Mouse (Mus musculus) thymus, adult 18-20 months (tissue): ENCODE measurements around the gene Ank.
"Not testable (repeated sequence)": the region's sequence is repeated elsewhere in the genome, so short reads cannot be mapped to it uniquely, and the experiment has no call there.

Experiments
- DNase-seq, 2 experiments: peaks; one replicate each; pipeline ENCODE4 v3.0.0; 2022; ENCODE audit warnings: mixed read lengths in 2 of 2

Ank gene

DNA sequence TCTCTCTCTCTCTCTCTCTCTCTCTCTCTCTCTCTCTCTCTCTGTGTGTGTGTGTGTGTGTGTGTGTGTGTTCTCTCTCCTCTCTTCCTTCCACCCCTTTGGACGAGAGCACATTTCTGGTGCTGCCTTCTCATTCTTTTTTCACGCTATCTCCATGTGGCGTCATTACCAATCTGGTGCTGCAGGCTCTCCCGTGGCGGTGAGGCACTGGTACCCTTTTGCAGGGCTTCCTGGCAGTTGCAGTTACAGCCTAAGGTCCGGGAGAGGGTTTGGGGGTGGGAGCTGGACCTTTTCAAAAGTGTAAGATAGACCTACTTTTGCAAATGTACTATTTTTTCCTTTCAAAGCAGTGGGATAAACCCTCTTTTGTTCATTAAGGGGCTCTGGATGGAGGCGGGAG lies 1.2 kb downstream of the Ank start:
- no peak for DNase-seq

GRCm38 (mm10) chr15:27468822-27469488 lies 2.5 kb downstream of the Ank start:
- DNase-seq, result no peak

- not testable (repeated sequence) for DNase-seq
Measured at GRCm38 (mm10) chr15:27470346-27470745, 3.9 kb downstream of the Ank start.

DNA sequence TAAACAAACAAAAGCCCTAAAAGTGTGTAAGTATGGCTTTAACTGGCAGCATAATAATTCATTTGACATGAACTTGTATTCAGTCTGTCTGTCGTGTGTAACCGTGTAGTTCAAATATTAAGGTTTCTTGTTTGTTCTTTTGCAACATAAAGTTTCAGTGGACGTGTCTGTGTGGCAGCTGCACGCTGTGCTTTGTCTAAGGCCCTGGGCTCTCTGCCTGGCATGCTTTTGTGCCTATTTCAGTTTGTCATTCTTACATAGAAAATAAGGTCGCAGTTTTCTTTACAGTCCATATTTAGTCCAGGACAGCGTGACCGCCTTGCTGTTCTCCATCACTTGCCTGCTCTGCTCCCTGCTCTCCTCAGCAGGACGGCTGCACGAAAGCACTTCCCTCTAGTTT lies 5.8 kb downstream of the Ank start:
- no peak for DNase-seq

DNA sequence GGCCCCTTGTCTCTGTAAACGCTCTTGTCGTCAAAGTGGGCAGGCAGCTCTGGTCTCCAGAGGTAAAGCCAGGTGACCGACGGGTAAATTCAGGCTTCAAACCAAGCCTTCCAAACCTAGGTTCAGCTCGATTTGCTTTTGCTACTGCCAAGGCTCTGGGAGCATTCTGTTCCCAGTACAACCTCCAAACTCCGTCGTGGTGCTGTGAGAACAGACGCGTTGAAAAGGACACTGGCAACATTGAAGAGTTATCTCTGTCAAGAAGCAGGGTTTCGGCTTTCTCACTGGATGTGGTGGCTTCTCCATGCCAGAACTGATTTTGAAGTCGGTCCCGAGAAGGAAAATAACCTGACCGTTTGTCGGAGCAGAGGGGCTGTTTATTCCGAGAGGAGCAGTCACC lies 9.5 kb downstream of the Ank start:
- DNase-seq, result no peak

DNA sequence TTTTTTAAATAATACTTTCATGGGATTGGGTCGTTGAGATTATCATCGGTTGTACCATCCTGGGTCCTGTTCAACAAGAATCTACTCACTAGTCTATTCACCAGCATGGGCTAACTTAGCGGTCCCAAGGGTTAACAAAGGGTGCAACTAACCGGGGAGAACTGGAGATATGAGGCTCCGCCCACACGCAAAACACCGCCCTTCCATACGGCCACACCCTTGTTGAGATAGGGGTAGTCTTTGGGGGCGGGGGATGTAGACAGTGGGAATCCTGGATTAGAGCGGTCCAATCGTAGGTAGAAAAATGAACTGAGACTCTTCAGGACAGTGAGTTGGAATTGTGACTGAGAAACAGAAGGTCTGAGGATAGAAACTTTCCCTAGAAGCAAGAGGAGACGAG lies 10.2 kb downstream of the Ank start:
- DNase-seq, result no peak

DNA sequence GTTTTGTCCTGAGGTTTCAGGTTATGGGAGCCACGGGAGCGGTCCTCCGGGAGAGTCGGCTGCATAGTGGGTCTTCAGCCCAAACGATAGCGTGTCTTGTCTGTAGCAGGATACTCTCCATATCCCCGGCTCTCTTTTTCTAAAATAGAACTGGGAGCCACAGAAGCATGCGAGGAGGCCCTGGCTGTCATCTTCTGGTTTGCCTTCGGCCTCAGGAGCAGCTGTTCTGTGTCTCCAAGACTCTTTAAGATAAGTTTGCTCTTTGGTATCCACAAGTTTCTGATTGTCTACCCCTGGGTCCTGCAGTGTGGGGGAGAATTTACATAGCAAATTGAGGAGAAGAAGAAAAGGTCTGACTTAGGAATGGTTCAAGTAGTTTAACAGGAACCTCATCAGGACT lies 10.7 kb downstream of the Ank start:
- no peak for DNase-seq

DNA sequence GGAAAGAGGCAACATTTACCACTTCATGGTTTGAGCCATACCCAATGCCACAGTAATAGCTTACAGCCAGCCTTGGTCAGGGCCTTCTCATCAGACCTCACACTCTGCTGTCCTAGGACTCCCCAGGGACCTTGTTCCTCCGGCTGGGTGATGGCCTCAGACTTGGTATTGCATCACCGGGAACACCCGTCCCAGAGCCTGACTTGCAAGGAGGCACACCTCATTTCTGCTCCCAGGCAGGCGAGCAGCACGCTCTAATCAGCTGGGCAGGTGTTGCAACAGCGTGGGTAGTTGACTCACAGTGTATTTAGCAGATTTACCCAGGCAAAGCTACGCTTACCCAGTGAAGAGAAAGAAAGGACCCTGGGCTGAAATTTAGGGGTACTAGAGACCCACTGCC lies 11.2 kb downstream of the Ank start:
- no peak for DNase-seq

GRCm38 (mm10) chr15:27480333-27481015 lies 14.0 kb downstream of the Ank start:
- no peak for DNase-seq

DNA sequence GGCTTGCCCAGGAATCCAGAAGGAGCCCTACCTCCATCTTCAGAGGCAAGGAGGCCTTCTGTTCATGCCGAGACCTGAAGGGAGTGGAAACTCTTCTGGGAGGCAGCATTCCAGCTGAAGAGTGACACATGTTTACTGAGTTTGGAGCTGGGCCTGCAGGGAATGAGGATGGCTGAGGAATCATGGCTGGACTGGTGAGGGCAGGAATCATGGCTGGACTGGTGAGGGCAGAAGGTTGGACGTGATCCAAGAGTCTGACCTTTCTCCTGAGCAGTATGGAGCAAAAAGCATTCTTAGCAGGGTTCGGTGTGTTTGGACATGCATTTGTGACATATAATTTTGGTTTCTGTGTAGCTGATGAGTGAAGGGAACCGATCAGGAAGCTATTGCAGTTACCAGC lies 15.5 kb downstream of the Ank start:
- no peak for DNase-seq

- DNase-seq, result no peak
Measured at GRCm38 (mm10) chr15:27483183-27483582, 16.7 kb downstream of the Ank start.

DNA sequence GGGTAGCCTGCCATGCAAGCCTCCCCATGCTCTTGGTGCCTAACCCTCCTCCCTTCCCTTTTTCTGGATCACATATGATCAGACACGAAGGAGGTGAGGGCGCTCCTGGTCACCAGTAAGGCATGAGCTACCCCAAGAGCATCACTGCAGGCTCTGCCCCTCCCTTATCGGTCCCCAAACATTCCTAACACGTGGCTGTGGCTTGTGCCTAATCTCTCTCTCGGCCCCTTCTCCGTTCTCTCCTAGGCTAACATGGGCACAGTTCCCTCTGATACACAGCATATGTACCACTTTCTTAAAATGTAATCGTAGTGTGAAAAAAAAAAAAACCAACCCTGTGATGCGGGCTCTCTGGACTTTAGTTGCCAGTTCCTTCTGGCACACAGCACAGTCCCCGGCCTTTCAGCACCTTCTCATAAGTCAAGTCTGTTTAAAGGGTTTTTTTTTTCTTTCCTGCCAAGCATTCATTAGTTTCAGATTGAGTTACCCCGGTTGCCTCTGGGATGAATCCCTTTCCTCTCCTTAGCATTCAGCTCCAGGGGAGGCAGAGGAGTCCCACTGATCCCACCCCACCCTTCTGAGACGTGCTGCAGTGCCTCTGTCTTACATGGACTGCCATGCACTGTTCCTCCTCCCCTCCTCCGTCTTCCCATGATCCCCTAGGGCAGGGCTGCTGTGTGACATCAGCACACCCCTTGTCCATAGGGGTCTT lies 19.2 kb downstream of the Ank start:
- no peak for DNase-seq

- no peak for DNase-seq
Measured at GRCm38 (mm10) chr15:27486279-27486618, 19.8 kb downstream of the Ank start.

GRCm38 (mm10) chr15:27487059-27487458 lies 20.6 kb downstream of the Ank start:
- DNase-seq, result no peak

DNA sequence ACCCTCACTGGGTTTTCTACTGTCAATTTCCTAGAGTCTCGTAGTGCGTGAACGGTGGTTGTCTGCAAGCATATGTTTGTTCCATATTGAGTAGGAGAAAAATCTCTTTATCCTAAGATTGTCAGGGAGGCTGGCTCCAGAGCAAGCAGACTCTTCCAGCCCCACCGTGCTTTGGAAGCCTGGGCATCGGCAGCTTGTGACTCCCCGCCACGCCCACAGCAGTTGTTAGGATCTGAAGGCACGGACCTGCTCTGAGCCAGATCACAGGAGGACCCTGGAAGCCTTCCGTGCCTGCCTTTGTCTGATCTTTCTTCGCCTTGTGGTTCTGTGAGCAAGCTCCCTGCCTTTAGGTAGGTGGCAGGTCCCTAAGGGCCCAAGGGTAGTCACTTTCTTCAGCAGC lies 21.6 kb downstream of the Ank start:
- no peak for DNase-seq

DNA sequence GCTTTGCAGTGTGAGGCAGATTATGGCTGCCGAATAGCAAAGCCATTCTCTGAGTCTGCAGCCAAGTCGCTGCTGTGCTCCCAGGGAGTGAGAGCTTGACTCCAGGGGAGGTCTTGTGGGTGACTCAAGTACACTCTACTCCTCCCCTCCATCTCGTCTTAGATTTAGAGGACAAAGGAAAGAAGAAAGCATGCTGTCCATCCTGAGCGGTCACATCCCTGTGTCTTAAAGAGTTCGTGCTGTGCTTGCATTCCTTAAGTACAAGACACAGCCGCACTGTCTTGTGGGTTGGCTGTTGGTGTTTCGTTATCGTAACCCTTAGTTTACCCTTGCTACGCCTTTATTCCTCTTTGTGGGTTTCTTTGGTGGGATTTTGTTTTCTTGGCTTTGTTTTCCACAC lies 24.2 kb downstream of the Ank start:
- DNase-seq, result no peak

- DNase-seq, result no peak
Measured at GRCm38 (mm10) chr15:27491425-27492070, 25.1 kb downstream of the Ank start.

DNA sequence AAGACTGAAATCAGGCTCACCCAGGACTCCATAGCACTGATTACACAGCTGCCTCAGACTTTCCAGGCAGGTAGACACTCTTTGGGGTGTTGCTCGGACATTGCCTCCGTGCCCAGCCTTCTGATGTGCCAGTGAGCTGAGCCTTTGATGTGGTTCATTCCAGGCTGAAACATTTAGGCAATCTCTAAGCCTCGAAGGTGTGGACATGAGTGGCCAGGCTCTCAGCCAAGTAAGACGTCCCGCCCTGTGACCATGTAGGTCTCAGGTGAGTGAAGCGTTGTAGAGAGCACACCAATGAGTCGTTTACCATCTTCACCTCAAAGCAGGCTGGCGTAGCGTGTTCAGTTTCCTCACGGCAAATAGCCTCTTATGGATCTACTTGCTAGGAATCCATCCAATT lies 25.7 kb downstream of the Ank start:
- DNase-seq, result no peak

DNA sequence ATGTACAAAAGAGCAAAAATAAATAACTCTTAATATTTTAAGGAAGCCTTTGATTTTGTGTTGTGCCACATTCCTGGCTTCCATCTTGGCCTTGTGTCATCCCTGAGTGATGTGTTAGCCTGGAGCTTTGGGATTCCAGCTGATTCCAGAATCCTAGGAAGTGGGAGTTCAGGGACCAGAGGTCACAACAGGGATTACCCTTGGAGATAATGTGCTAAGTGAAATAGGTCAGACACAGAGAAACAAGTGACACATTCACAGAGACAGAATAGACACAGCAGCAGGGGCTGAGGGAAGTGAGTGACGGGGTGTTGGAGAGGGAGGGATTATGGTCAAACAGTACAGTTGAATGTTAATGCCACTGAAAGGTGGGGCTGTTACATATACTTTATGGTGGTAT lies 26.3 kb downstream of the Ank start:
- no peak for DNase-seq

- no peak for DNase-seq
Measured at GRCm38 (mm10) chr15:27493516-27493915, 27.0 kb downstream of the Ank start.

DNA sequence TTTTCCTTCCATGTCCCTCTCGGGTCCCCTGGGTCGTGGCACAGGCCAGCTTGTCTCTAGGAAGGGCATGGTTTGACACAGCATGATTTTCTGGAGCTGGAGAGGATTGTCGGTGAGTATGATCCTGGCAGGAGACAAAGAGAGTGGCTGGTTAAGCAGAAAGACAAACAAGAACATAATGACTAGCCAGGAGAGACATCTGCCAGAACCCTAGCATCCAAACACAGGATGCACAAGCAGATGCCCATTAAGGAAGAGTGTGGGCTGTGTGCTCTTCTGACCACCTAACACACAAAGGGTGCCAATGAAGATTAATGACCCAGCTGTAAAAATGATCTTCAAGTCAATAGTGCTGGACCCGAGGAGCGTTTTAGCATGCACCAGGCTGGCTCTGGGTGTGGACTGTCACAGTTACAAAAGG lies 29.5 kb downstream of the Ank start:
- no peak for DNase-seq

DNA sequence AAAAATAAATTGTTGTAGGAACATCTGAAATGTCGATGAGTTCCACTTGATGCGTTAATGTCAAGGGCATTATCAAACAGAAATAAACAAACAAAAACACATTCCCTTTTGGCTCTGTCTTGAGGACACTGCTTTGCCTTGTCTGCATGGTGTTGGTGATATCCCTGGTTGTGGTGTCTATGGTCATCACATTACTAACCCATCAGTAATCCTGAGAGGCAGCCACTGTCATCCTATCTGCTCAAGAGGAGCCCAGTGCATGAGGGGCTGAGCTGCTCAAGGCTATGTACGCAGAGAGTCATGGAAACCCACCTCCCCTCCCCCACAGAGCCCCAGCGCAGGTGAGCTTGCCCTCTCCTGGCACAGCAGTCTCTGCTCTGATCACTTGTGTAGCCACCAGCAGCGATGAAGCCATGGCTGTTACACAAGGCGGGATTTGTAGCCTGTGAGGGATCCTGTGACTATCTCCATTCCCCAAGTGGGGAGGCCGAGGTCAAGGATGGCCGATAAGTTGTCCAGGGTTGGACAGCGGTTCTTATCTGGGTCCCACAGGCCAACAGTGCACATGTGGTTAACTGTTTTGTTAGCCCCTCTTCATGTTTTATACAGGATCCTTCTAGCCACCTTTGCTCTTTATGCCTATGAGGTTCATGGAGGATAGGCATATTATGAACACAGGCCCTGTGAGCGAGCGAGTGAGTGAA lies 30.3 kb downstream of the Ank start:
- DNase-seq, result no peak

DNA sequence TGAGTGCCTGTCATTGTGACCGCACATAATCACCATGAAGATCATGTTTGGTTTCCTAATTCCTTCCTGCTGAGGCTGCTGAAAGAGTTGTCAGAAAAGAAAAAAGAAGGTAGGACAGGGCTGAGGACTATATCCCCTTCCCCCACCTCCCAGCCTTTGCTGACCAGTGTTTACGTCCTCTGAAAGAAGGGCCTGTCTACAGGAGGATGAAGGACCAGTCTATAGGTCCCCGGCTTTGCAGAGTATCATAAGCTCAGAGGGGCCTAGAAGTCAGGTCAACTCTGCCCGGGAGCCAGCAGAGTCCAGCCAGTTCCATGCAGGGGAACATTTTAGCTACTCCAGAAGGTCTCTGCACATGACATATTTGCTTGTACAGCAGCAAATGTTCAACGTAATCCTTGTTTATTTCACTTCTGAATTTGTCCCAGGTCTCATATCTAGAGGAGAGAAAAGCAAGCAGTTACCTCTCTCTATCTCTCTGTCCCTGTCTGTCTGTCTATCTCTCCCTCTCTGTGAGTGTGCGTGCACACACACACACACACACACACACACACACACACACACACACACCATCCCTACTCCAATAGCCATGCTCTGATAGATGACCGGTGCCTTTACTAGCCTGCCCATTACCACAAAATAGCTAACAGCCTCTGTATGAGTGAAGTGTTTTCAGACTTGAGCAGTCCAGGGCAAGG lies 31.0 kb downstream of the Ank start:
- DNase-seq, result no peak
